Mouse (Mus musculus) bone marrow, adult 2 months (tissue): ENCODE measurements around the gene Stox2.

Source experiments
- CTCF ChIP-seq: fragments of 200-500 bp; IDR thresholded peaks from 2 replicates; pipeline ENCODE4 v1.5.1; 2011; ENCODE audit warnings: low read length, control low read depth; ENCODE audit not compliant: control insufficient read depth, insufficient read depth
- POLR2A ChIP-seq: fragments of 200-500 bp; IDR thresholded peaks from 2 replicates; pipeline ENCODE4 v1.6.1; 2011; ENCODE audit warnings: low read depth, mild to moderate bottlenecking, control low read depth, low read length, borderline replicate concordance; ENCODE audit not compliant: control insufficient read depth

DNA sequence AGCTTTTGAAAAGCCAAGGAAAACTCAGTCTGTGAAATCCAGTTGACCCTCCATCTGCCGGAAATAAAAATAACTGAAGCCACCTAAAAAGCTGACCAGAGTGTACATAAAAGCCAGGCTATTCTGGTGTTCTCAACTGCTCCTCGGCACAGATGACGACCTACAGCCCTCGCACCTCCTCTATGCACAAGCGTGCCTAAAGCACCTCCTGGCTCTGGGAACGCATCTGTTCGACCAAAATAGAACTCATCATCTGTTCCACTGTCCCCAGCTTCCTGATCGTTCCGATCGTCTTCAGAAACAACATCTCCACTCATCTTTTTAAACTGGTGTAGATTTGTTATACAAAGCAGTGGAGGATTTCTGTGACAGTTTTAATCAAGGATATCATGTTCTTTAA is 166.3 kb downstream of the Stox2 start:
- TF ChIP-seq CTCF (no peak), POLR2A (no peak)
